In the genomic region with DNA sequence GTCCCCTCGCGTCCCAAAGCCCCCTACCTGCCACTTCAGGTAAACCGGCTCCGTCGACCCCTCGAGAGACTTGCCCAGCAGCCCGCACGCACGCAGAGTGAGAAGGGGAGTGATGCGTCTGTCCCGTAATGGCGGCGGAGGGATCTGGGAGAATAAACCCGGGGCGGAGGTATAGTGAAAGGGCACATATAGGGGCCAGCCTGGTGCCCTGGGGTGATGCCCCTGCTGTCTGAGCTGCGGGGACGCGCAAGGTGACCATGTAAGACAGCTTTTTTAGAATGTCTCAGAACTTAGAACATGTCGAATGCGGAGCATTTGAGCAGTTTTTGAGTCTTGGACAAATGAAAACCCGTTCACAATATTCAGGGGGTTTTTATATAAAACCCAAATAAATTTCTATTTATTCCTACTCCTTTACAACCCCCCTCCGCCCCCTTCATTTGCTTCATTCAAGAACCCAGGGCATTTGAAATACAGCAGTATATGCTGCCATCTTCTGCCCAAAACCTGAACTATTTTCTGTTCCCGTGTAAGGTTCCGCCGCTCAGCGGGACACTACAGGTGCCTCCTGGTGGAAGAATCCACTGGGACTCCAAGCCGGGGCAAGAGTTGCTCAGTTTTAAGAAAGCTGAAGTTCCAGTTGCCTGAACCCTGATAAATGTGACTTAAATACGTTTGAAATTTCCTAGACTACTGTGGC, we compare ENCODE assay signal across 8 mouse cellular contexts. TPM values are rescaled to one million over a fixed set of nuclear protein-coding genes. Genes with fewer than 3 reads are reported as not detected.
DNase-seq lines count a peak whose midpoint lies in the region; ATAC-seq and TF ChIP-seq lines count a peak whose summit lies in the region.

A gene (minus strand): TSS at position 250 of the 700 bp plus-strand sequence.

- no peaks in the 10 kb centered on the region for H3K27me3 ChIP-seq in C2C12 (ENCODE audit: control insufficient read depth, insufficient read depth, insufficient read length)
- H3K27me3 ChIP-seq in heart, embryonic 11.5 days (ENCODE audit: control insufficient read depth, insufficient read depth, low read length) = peaks cover 21% of the 10 kb centered on the region
- peaks cover 27% of the 10 kb centered on the region for H3K27me3 ChIP-seq in kidney, embryonic 14.5 days (ENCODE audit: control insufficient read depth, insufficient read depth, low read length)
- H3K27me3 ChIP-seq in limb, embryonic 14.5 days (ENCODE audit: control insufficient read depth, insufficient read depth, low read length) = peaks cover 32% of the 10 kb centered on the region
- H3K27me3 ChIP-seq in midbrain, embryonic 15.5 days (replicated peaks) = peaks cover 35% of the 10 kb centered on the region

- no peaks in the 10 kb centered on the region for H3K79me2 ChIP-seq in C2C12 (ENCODE audit: control insufficient read depth, insufficient read depth)

- peak within 1 kb of the TSS; percentile 32; the same call in 1 of the 2 replicates for H3K27ac ChIP-seq in heart, embryonic 11.5 days (ENCODE audit: low read depth, low read length)
- H3K27ac ChIP-seq in kidney, embryonic 14.5 days (ENCODE audit: low read depth, low read length) = no peak within 1 kb of the TSS
- H3K27ac ChIP-seq in limb, embryonic 14.5 days (replicated peaks; ENCODE audit: low read depth, low read length) = no peak within 1 kb of the TSS
- H3K27ac ChIP-seq in midbrain, embryonic 15.5 days = no peak within 1 kb of the TSS

- peak; percentile 62 to 71 for DNase-seq in adrenal gland, postnatal 36 days
- DNase-seq in limb, embryonic 14.5 days (ENCODE audit: low spot score) = peak; percentile 15
- peak; percentile 47 to 72 for DNase-seq in spleen, postnatal 4 days (ENCODE audit: low spot score in 2 of 2)

- H3K9ac ChIP-seq in heart, embryonic 11.5 days (ENCODE audit: low read depth, low read length) = peak within 1 kb of the TSS; percentile 31; the same call in 1 of the 2 replicates
- H3K9ac ChIP-seq in kidney, embryonic 14.5 days (ENCODE audit: low read depth, low read length) = peak within 1 kb of the TSS; percentile 42; the same call in 1 of the 2 replicates
- H3K9ac ChIP-seq in limb, embryonic 14.5 days (ENCODE audit: low read depth, low read length, severe bottlenecking) = 0 out of 2 replicates have a peak within 1 kb of the TSS, but pooled peaks have one; percentile 34
- no peak within 1 kb of the TSS for H3K9ac ChIP-seq in midbrain, embryonic 15.5 days

- TF ChIP-seq POLR2A in limb, embryonic 14.5 days (IDR thresholded peaks at IDR 0.05; ENCODE audit: borderline replicate concordance, extremely low read depth, insufficient read depth, insufficient read length) = no peak

- peak; percentile 87 for ATAC-seq in erythroblast, adult 5-6 weeks (replicated peaks; ENCODE audit: low FRiP score, poor library complexity, severe bottlenecking)
- ATAC-seq in heart, embryonic 11.5 days (replicated peaks; ENCODE audit: insufficient number of reproducible peaks, low FRiP score, low TSS enrichment) = no peak
- ATAC-seq in kidney, embryonic 14.5 days (ENCODE audit: low FRiP score, low TSS enrichment) = peak; percentile 44; the same call in 1 of the 2 replicates
- peak; percentile 62; the same call in 1 of the 2 replicates for ATAC-seq in limb, embryonic 14.5 days (ENCODE audit: low FRiP score, low read depth)
- ATAC-seq in midbrain, embryonic 15.5 days (replicated peaks) = peak; percentile 53

- TF ChIP-seq CTCF in C2C12 (IDR thresholded peaks at IDR 0.05; ENCODE audit: control insufficient read depth, insufficient read depth, insufficient read length) = no peak

- no peaks in the 10 kb centered on the region for H3K79me3 ChIP-seq in C2C12 (ENCODE audit: low read depth)

- H3K4me1 ChIP-seq in heart, embryonic 11.5 days (ENCODE audit: control insufficient read depth, insufficient read depth, low read length) = no peaks in the 10 kb centered on the region
- no peaks in the 10 kb centered on the region for H3K4me1 ChIP-seq in kidney, embryonic 14.5 days (ENCODE audit: control insufficient read depth, insufficient read depth, low read length)
- no peaks in the 10 kb centered on the region for H3K4me1 ChIP-seq in limb, embryonic 14.5 days (ENCODE audit: control insufficient read depth, insufficient read depth, low read length)
- H3K4me1 ChIP-seq in midbrain, embryonic 15.5 days = 0 out of 2 replicates have a peak, but pooled peaks cover 7% of the 10 kb centered on the region

- no peaks in the 10 kb centered on the region for H3K36me3 ChIP-seq in C2C12 (ENCODE audit: control insufficient read depth, insufficient read depth)
- H3K36me3 ChIP-seq in heart, embryonic 11.5 days (ENCODE audit: control insufficient read depth, insufficient read depth, low read length) = no peaks in the 10 kb centered on the region
- H3K36me3 ChIP-seq in kidney, embryonic 14.5 days (ENCODE audit: control insufficient read depth, insufficient read depth, low read length) = no peaks in the 10 kb centered on the region
- no peaks in the 10 kb centered on the region for H3K36me3 ChIP-seq in limb, embryonic 14.5 days (ENCODE audit: control insufficient read depth, insufficient read depth, low read length)
- H3K36me3 ChIP-seq in midbrain, embryonic 15.5 days (replicated peaks) = no peaks in the 10 kb centered on the region

- WGBS in heart, embryonic 11.5 days (ENCODE audit: insufficient replicate concordance) = 24% methylated on average over 28 of the region's 28 CpGs
- WGBS in kidney, embryonic 14.5 days = 30% methylated on average over 28 of the region's 28 CpGs
- 25% methylated on average over 28 of the region's 28 CpGs for whole genome bisulfite sequencing in limb, embryonic 14.5 days
- 21% methylated on average over 28 of the region's 28 CpGs for WGBS in midbrain, embryonic 15.5 days

- peak within 1 kb of the TSS; percentile 76 for H3K4me2 ChIP-seq in heart, embryonic 11.5 days
- peak within 1 kb of the TSS; percentile 58 for H3K4me2 ChIP-seq in kidney, embryonic 14.5 days (replicated peaks; ENCODE audit: low read depth, low read length)
- H3K4me2 ChIP-seq in limb, embryonic 14.5 days (replicated peaks; ENCODE audit: low read depth, low read length, severe bottlenecking) = peak within 1 kb of the TSS; percentile 70
- H3K4me2 ChIP-seq in midbrain, embryonic 15.5 days = peak within 1 kb of the TSS; percentile 88

- H3ac ChIP-seq in C2C12 (ENCODE audit: control insufficient read depth, insufficient read length, low read depth) = no peak within 1 kb of the TSS

- H3K4me3 ChIP-seq in C2C12 (ENCODE audit: insufficient read depth, poor library complexity, severe bottlenecking) = no peak within 1 kb of the TSS
- H3K4me3 ChIP-seq in heart, embryonic 11.5 days (ENCODE audit: low read depth, low read length) = peak within 1 kb of the TSS; percentile 51
- H3K4me3 ChIP-seq in kidney, embryonic 14.5 days (ENCODE audit: low read length) = peak within 1 kb of the TSS; percentile 45
- peak within 1 kb of the TSS; percentile 48 for H3K4me3 ChIP-seq in limb, embryonic 14.5 days (replicated peaks; ENCODE audit: low read length)
- peak within 1 kb of the TSS; percentile 51 for H3K4me3 ChIP-seq in midbrain, embryonic 15.5 days

- H3K9me3 ChIP-seq in heart, embryonic 11.5 days (replicated peaks; ENCODE audit: control insufficient read depth, low read length) = no peaks in the 10 kb centered on the region
- no peaks in the 10 kb centered on the region for H3K9me3 ChIP-seq in kidney, embryonic 14.5 days (ENCODE audit: control insufficient read depth, low read length)
- no peaks in the 10 kb centered on the region for H3K9me3 ChIP-seq in limb, embryonic 14.5 days (ENCODE audit: control insufficient read depth, low read length)
- no peaks in the 10 kb centered on the region for H3K9me3 ChIP-seq in midbrain, embryonic 15.5 days

TF ChIP-seq in C2C12, 6 proteins besides CTCF, POLR2A, EP300 and RAD21:
- no peak for TF ChIP-seq FOSL1 (IDR thresholded peaks at IDR 0.05; ENCODE audit: insufficient read depth, low read length, poor library complexity, severe bottlenecking)
- TF ChIP-seq CEBPB (IDR thresholded peaks at IDR 0.05; ENCODE audit: low read depth) = no peak
- TF ChIP-seq USF1 (IDR thresholded peaks at IDR 0.05; ENCODE audit: low read depth) = no peak
- no peak for TF ChIP-seq MYOD1 (IDR thresholded peaks at IDR 0.05; ENCODE audit: control insufficient read depth, insufficient read length, low read depth)
- no peak for TF ChIP-seq MYOG (IDR thresholded peaks at IDR 0.05; ENCODE audit: control insufficient read depth, extremely low read depth, insufficient read length)
- TF ChIP-seq MAX (IDR thresholded peaks at IDR 0.05) = no peak

RNA-seq across cellular contexts. Expression of the gene that starts here (rescaled TPM):
- 14.5 TPM for polyA plus RNA-seq in C2C12 (2012; fragmentation: generic; extraction: Trizol)
- total RNA-seq in adrenal gland, postnatal 36 days (2021) = 100 to 1,000 TPM; 118 to 142 TPM
- 12.7 and 16.1 TPM in 2 replicates for total RNA-seq in erythroblast, adult 5-6 weeks (2015; ENCODE audit: low replicate concordance)
- total RNA-seq in erythroblast, adult 5-6 weeks (2017; ENCODE audit: low replicate concordance) = 12.3 and 14.6 TPM in 2 replicates
- polyA plus RNA-seq in heart, embryonic 11.5 days (2014; fragmentation: Nextera tagmentation; extraction: Ambion mirVana) = 184 and 203 TPM in 2 replicates
- 77.8 and 90.2 TPM in 2 replicates for polyA plus RNA-seq in kidney, embryonic 14.5 days (2014; fragmentation: Nextera tagmentation; extraction: Ambion mirVana)
- polyA plus RNA-seq in limb, embryonic 14.5 days (2012; rRNA removed) = 52.9 and 57.5 TPM in 2 replicates
- 96.0 and 104 TPM in 2 replicates for polyA plus RNA-seq in limb, embryonic 14.5 days (2014; fragmentation: Nextera tagmentation; extraction: Ambion mirVana)
- 123 TPM in 2 replicates for polyA plus RNA-seq in midbrain, embryonic 15.5 days (2015; fragmentation: Nextera tagmentation; extraction: Ambion mirVana)

Comparison
In these comparisons a context has a peak if more than half of its experiments do, and no peak if none do; other contexts are left out.
1. RNA of the gene that starts here (total RNA-seq): 118 to 142 TPM in adrenal gland, postnatal 36 days; 12.3 to 16.1 TPM in erythroblast, adult 5-6 weeks; every median in the first group is over 4 times any median in the second.
2. DNase-seq: peak in every context shown above with its lines; median percentile 66 in adrenal gland, postnatal 36 days; 60 in spleen, postnatal 4 days; 15 in limb, embryonic 14.5 days.
3. Peak in every context shown above with its lines, with median percentiles within 50 percentile points of each other: H3K4me2 ChIP-seq.